Mouse (Mus musculus) G1E-ER4 (cell line): ENCODE measurements around the gene Trim2. TPM values are rescaled to one million over a fixed set of nuclear protein-coding genes. Genes with fewer than 3 reads are reported as not detected.

Experiments
- GATA1 ChIP-seq: IDR thresholded peaks from one replicate; pipeline ENCODE4 v1.8.0; 2012; ENCODE audit warnings: low read length, inconsistent platforms
- polyA plus RNA-seq: library from polyadenylated mRNA; stranded (reverse); fragments of >175 nt; gene quantifications from 2 replicates; pipeline ENCODE4 v1.2.3, GENCODE M21; 2012

Trim2 gene
- polyA plus RNA-seq, 1 experiment = not detected

DNA sequence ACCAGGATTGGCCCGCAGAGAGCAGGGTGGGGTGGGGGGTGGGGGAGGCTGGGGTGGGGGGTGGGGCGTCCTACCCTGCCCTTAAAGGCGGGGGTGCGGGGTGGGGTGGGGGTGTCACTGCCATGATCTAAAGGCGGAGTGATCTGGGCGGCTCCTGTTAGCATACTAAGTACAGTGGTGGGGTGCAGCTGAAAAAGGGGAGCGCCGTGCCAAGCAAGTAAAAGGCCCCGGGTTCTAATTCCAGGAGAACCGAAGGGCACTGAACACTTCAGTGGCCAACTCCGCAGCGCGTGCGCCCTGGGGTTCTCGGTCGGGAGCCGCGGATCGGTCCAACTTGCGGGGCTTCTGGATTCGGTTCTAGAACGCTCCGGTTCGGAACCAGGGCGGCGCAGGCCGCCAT, 151.5 kb downstream of the Trim2 start:
- no peak for TF ChIP-seq GATA1

DNA sequence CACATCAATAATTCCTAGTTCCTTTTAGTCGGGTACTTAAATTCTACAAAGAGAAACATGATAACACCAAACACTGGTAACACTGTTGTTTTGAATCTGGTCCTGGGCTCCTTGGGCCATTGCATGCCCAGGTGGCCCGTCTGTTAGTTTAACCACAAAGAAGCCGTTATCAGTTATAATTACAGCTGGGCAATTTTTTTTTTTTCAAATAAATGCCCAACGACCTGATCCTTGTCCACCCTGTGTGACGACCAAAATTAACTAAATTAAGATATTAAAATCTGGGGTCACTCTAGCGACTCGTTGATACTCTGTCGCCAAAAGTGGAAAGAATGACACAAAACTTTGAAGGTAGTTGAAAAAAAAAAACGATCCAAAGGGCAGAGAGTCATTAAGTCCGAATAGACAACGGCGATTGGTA, 151.9 kb downstream of the Trim2 start:
- TF ChIP-seq GATA1 = no peak

DNA sequence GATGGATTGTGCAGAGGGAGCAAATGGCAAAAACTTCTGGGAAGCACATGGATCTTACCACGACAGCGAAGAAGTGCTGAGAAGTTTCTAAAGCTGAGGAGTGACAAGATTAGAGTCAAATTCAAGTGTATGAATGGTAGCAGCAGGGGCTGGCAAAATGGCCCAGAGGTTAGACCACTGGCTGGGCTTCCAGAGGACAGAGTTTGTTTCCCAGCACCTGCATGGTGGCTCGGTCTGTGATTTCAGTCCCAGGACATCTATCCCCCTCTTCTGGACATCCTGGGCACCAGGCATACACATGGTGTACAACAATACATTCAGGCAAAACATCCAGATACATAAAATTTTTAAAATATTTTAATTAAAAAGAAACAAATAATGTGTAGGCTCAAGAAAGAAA, 156.8 kb downstream of the Trim2 start:
- TF ChIP-seq GATA1 = no peak

DNA sequence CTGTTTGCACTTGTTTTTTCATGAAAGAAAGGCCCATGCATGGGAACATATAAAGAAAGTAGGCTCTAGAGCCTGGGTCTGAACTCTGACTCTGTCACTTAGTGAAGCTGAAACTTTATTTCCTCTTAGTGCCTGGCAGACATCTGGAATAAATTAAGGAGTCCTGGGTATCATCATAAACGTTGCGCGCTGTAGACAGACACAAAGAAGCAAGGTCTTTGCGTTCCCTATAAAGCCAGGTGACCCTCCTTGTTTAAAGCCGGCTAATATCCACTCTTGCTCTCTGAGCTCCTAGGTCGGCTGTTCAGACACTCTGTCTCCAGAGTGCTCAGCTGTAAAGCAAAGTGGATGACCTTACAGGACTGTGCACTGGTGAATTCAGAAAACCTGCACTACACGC, 165.7 kb downstream of the Trim2 start:
- no peak for TF ChIP-seq GATA1

DNA sequence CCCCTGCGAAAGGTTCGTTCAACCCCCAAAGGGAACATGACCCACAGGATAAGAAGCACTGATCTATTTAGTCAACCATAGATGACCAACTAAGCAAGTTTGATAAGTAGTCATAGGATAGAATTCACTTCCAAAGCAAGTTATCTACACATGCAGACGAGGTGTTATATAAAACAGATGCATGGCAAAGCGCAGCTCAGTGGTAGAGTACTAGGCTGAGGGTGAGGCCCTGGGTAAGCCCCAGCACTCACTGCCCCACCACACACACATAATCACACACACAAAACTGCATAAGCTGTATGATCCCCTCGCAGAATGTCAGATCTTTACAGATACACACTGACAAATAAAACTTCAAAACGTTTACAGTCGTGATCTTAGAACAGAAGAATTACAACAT, 170.2 kb downstream of the Trim2 start:
- TF ChIP-seq GATA1 = no peak

DNA sequence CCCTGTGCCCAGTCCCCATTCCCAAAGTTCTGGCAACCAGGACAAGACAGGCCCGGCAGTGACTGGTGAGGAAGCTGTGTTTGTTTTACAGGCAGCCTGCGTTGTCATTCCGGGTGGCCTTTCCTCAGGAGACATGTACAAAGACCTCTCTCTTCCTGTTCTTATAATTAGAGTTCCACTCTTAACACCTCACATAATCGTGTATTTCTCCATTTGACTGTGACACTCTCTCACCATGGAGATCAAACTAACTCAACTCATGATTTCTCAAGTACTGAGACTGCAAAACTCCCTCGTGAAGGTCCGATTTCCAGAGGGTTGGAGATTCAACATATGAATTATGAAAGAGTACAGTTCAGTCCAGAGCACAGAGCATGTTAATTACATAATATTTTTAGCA, 170.7 kb downstream of the Trim2 start:
- TF ChIP-seq GATA1 = no peak

DNA sequence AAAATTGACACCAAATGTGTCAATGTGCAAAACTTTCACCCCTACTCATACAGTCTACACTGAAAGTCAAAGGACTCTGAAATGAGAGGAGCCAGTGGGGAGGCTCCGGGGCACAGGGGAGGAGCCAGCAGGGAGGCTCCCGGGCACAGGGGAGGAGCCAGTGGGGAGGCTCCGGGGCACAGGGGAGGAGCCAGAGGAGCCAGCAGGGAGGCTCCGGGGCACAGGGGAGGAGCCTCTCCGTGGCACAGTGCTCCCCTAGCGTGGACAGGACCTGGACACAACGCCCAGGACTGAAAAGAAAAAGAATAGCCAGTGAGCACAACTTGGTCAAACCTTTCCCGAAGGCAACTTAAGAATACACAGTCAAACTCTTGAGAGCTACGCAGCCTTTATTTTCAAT, 171.3 kb downstream of the Trim2 start:
- no peak for TF ChIP-seq GATA1

DNA sequence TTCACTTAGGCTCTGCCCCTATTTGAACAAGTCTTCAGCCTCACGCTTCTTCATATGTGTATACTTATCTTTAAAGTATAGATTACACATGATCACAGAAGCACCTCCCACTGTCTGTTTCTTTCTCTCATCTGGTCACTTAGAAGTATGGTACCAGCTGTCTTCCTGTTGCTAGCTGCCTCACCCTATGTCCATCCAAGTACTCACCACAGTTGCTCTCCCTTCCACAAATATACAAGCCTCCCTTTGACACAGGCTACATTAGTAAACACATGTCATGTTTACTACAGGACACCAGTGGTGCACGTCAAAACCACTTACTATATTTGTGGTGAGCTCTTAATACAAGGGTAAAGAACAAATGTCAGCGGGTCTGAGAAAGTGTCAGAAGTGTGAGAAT, 175.3 kb downstream of the Trim2 start:
- TF ChIP-seq GATA1 = no peak

DNA sequence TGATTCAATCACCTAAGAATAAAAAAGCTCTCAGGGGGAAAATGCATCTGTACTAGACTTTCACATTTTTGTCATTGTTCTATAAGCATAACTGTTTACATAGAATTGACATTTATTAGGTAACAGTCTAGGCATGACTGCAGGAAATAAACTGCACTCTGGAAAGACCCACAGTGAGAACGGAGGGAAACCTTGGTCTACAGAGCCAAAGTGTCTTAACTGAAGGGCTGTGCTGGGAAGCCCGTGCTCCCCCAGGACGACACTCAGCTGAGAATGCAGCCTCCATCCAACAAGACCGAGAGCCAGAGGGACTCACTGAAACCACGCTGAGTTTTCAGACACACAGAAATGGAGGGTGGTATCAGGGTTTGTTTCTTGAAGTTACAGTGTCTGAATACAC, 175.9 kb downstream of the Trim2 start:
- no peak for TF ChIP-seq GATA1

DNA sequence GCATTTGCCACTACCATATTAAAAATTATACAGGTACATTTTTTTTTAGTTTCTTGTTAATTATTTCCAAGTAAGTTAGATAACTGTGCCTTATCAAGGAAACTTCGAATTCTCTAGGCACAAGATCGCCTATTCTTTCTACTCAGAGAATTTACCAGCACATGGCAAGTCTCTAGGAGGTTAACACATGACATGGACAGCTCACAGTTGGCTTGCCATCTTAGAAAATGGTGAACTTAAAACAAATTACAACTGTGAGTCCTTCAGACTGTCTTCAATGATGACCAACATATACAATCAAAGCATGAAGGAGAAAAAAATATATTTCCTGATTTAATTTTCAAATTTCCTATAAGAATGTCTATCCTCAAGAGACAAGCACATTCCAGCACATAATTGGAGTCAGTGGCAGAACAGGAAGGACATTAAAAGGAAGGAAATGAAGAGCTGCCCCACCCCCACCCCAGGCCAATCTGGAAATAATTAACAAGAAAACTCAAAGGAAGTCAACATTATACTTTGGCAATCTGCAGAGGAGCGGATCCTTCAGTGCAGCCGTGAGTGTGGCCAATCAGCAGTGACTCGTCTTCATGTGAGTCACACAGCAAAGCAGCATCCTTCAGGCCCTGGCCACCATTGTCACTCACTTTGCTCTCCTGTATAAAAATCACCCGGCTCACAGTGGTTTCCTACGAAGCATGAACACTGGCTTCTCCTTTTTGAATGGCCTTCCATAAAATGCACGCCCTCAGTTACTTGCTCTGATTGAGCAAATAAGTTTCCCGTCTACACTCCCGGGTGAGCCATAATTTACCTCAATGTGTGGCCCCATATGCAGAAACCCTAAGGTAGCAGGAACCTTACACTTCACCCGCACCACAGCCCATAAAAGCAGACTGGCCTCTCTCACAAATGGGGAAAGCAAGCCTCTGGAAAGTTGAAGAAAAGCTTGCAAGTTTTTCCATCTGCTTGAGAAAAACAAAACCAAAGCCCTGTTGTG, 177.5 kb downstream of the Trim2 start:
- no peak for TF ChIP-seq GATA1

DNA sequence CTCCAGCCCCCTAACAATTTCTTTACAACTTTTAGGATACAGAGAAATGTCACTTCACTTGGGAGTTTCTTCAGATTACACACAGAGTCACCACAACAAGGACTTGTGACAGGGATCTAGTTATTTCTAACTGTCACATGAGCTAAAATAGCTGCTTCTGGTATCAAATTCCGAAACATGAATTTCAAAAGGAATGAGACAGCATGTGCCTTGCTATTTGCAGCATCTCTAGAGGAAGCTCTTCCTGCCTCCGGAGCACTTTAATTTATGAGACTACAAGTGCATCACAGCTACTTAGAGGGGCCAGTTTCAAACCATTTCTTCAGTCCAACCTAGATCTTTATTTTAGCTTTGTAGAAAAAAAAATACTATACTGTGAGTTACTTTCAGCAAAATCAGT, 179.2 kb downstream of the Trim2 start:
- no peak for TF ChIP-seq GATA1

DNA sequence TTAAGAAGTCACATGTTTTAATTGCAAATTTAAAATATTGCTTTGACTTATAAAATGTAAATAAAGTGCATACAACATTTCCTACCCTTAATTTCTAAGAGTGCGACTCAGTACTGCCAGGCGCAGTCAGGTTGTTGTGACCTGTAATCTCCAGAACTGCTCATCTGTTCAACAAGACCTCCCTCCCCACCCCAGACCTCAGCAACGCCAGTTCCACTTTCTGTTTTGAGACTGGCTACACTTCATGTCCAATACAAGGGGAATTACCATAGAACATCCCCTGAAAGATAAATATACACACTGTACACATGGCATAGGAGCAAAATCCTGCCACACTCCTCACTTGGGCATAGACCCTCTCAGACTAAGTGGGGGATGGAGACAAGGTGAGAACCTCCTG, 180.0 kb downstream of the Trim2 start:
- no peak for TF ChIP-seq GATA1

DNA sequence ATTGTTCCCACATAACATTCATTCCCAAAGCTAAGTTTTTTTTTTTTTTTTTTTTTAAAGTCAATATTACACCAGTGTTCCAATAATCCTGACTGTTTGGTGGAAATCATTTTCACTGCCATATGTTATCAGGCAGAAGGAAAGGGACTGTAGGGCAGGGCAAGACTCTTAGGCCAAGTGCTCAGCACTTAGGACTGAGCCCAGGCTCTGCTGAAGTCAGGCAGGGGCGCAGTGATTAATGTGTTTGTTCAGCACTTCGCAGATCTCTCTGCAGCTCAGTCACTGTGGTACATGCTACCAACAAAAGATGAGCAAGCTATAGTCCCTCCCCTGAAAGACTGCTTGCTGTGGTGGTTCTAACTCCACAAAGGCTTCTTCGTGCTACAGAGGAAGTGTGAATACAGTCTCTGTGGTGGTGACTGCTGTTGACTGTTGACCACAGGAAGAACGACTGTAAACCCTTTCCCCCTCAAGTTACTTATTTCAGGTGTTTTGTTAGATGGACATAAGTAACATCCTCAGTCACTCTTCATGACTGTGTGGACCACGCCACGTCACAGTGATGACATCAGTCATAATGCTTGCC, 180.9 kb downstream of the Trim2 start:
- TF ChIP-seq GATA1 = no peak

DNA sequence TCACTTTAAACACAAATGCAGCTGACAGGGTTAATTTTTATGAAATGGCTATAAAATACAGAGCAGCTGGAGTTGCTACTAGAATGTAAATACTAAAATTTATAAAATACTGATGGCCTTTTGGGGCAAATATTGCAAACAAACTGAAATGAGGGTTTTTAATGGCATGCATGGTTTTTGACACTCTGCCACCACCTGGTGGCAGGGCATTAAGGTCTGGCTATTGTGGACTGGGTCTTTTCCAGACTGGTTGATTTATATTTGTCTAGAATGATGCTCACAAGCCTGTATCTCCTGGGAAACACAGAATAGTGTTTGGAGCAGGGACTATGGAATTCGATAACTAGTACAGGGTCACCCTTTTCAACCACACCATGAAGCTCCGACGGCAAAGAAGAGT, 183.2 kb downstream of the Trim2 start:
- no peak for TF ChIP-seq GATA1

DNA sequence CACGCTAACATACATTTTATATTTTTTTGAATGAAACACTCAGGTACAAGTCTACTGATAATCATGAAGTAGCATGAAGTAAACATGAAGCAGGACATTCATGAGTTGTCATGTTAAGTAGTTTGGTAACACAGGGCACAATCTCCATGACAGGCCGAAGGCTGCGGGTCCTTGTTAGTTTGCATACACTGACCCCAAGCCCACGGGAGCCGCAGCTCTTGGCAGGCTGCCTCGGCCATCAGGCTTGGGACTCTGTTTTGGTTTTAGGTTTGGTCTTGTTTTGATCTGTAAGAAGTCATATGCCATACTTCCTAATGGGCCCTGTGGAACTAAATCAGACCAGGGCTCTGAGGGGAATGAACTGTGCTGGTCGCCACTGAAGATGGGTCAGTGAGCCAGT, 188.0 kb downstream of the Trim2 start:
- TF ChIP-seq GATA1 = no peak

DNA sequence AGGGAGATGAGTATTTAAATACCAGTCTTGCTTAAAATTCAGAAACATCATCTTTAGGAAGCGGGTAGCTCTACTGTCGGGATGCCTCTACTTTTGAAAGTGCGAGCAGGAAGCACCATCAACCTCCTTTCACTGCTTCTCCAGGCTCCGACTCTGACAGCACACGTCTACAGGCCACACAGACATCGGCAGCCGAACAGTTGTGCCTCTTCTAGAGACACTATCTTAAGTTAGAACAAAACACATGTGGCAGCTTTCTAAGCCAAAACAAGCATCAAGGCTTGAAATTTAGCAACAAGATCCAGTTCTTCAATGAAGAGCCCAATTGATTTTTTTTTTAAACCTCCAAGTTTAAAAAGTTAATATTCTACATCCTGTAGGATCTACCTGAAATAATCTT, 188.5 kb downstream of the Trim2 start:
- no peak for TF ChIP-seq GATA1

Other genes starting within 250 kb of the Trim2 start
- gene Mnd1, start 151.1 kb downstream of the Trim2 start, polyA plus RNA-seq = 1.8 and 2.4 TPM in 2 replicates
- gene Gm6525, start 132.8 kb downstream of the Trim2 start, polyA plus RNA-seq = not detected in 2 replicates
- 4.1 and 5.2 TPM in 2 replicates for gene Fhdc1, start 173.6 kb upstream of the Trim2 start, polyA plus RNA-seq